Mouse (Mus musculus): ENCODE data around the gene Dram2.
"Not testable (repeated sequence)": the region's sequence is repeated elsewhere in the genome, so short reads cannot be mapped to it uniquely, and the experiment has no call there.

Gene Dram2

GRCm38 (mm10) chr3:106547171-106547923 is at the start of gene Dram2, which contains the start of gene Cept1:
Gene Dram2, plus strand, starts transcription at chr3:106547798.
Gene Cept1, minus strand, starts transcription at chr3:106547802.
- DNase-seq (ENCODE audit: low spot score in 2 of 2) = peak; percentile 95 to 96

GRCm38 (mm10) chr3:106500510-106500909 is 47.1 kb upstream of the Dram2 start:
- no peak for DNase-seq (ENCODE audit: low spot score in 2 of 2)

- no peak for DNase-seq (ENCODE audit: low spot score in 2 of 2)
Measured at GRCm38 (mm10) chr3:106502892-106503291, 44.7 kb upstream of the Dram2 start.

GRCm38 (mm10) chr3:106510669-106511068 is 36.9 kb upstream of the Dram2 start:
- DNase-seq (ENCODE audit: low spot score in 2 of 2) = no peak

- DNase-seq (ENCODE audit: low spot score in 2 of 2) = no peak
Measured at GRCm38 (mm10) chr3:106515016-106515415, 32.6 kb upstream of the Dram2 start.

- DNase-seq (ENCODE audit: low spot score in 2 of 2) = no peak
Measured at GRCm38 (mm10) chr3:106522730-106523129, 24.9 kb upstream of the Dram2 start.

- no peak for DNase-seq (ENCODE audit: low spot score in 2 of 2)
Measured at GRCm38 (mm10) chr3:106526411-106526810, 21.2 kb upstream of the Dram2 start.

GRCm38 (mm10) chr3:106528032-106528431 is 19.6 kb upstream of the Dram2 start:
- no peak for DNase-seq (ENCODE audit: low spot score in 2 of 2)

- no peak for DNase-seq (ENCODE audit: low spot score in 2 of 2)
Measured at GRCm38 (mm10) chr3:106533277-106533676, 14.3 kb upstream of the Dram2 start.

GRCm38 (mm10) chr3:106544721-106545316 is 2.8 kb upstream of the Dram2 start:
- no peak for DNase-seq (ENCODE audit: low spot score in 2 of 2)

- DNase-seq (ENCODE audit: low spot score in 2 of 2) = peak; percentile 73 to 80
Measured at GRCm38 (mm10) chr3:106547924-106548539, 434 bp downstream of the Dram2 start.

GRCm38 (mm10) chr3:106548971-106549370 is 1.4 kb downstream of the Dram2 start:
- no peak for DNase-seq (ENCODE audit: low spot score in 2 of 2)

- DNase-seq (ENCODE audit: low spot score in 2 of 2) = peak in 1 of 2 experiments; percentile 21
Measured at GRCm38 (mm10) chr3:106553411-106553810, 5.8 kb downstream of the Dram2 start.

GRCm38 (mm10) chr3:106555743-106556250 is 8.2 kb downstream of the Dram2 start:
- DNase-seq (ENCODE audit: low spot score in 2 of 2) = no peak

GRCm38 (mm10) chr3:106558271-106558670 is 10.7 kb downstream of the Dram2 start:
- peak in 1 of 2 experiments; percentile 19 for DNase-seq (ENCODE audit: low spot score in 2 of 2)

- DNase-seq (ENCODE audit: low spot score in 2 of 2) = no peak
Measured at GRCm38 (mm10) chr3:106565876-106566275, 18.3 kb downstream of the Dram2 start.

GRCm38 (mm10) chr3:106573191-106573590 is 25.6 kb downstream of the Dram2 start:
- no peak for DNase-seq (ENCODE audit: low spot score in 2 of 2)

GRCm38 (mm10) chr3:106579296-106579695 is 31.7 kb downstream of the Dram2 start:
- no peak for DNase-seq (ENCODE audit: low spot score in 2 of 2)

GRCm38 (mm10) chr3:106593631-106594030 is 46.0 kb downstream of the Dram2 start:
- not testable (repeated sequence) for DNase-seq (ENCODE audit: low spot score in 2 of 2)

GRCm38 (mm10) chr3:106618103-106618502 is 70.5 kb downstream of the Dram2 start:
- DNase-seq (ENCODE audit: low spot score in 2 of 2) = no peak
